In the genomic region with DNA sequence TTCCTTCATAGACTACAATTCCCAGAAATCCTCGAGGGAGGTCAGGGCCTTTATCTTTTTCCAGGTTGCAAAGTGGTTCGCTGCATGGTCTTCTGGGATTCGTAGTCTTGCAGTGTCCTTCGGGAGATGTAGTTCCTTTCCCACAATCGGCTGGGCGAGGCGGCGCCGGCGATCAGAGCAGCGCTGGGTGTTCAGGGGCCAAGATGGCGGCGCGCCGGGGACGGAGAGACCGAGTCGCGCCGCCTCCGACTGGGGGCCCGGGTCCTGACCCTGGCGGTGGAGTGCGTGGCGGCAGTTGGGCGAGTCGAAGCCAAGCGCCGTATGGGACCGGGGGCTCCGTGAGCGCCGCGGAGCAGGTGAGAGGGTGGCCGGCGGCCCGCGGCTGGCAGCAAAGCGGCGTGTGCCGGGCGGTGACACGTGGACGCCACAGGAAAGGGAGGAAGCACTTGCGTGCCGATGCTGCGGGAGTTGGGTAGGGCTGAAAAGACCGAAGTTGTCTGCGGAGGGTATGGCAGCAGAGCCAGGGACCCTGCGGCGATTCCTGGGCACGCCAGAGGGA, we compare ENCODE assay signal across 8 mouse cellular contexts. TPM values are rescaled to one million over a fixed set of nuclear protein-coding genes. Genes with fewer than 3 reads are reported as not detected.
DNase-seq lines count a peak whose midpoint lies in the region; ATAC-seq lines count a peak whose summit lies in the region.

No protein-coding gene starts in this region.

- peak overlapping the region; percentile 92 for H3K4me2 ChIP-seq in hindbrain, embryonic 14.5 days (replicated peaks)

- H3K9me3 ChIP-seq in hindbrain, embryonic 14.5 days (ENCODE audit: control insufficient read depth, low read length) = no peaks in the 10 kb centered on the region

- under 1% methylated on average over 52 of the region's 52 CpGs for WGBS in hindbrain, embryonic 14.5 days

- peak overlapping the region; percentile 96 for H3K4me3 ChIP-seq in hindbrain, embryonic 14.5 days (replicated peaks; ENCODE audit: low read length)

- H3K27me3 ChIP-seq in hindbrain, embryonic 14.5 days (ENCODE audit: control insufficient read depth, insufficient read depth, low read length) = no peaks in the 10 kb centered on the region

- peak overlapping the region; percentile 90 for H3K27ac ChIP-seq in hindbrain, embryonic 14.5 days

- peaks cover 13% of the 10 kb centered on the region for H3K4me1 ChIP-seq in hindbrain, embryonic 14.5 days (replicated peaks; ENCODE audit: control insufficient read depth, insufficient read depth, low read length)

- peak; percentile 99 for DNase-seq in R1 (ENCODE audit: low read depth, low spot score)
- peak; percentile 90 to 93 for DNase-seq in cerebellum, postnatal 25 days
- DNase-seq in frontal cortex, postnatal 25 days (ENCODE audit: low spot score in 2 of 2) = peak; percentile 79 to 88
- peak; percentile 96 for DNase-seq in hindbrain, embryonic 14.5 days (ENCODE audit: low spot score)
- DNase-seq in layer of hippocampus, postnatal 36 days = peak; percentile 90 to 92
- peak; percentile 98 for DNase-seq in lung, postnatal 36 days
- peak; percentile 99 for DNase-seq in retina, postnatal 1 day
- peak; percentile 87 to 91 for DNase-seq in urinary bladder, adult 18-20 months (ENCODE audit: low spot score in 2 of 2)

- 0 out of 2 replicates have a peak, but pooled peaks cover 1% of the 10 kb centered on the region for H3K36me3 ChIP-seq in hindbrain, embryonic 14.5 days (replicated peaks; ENCODE audit: control insufficient read depth, insufficient read depth)

- peak; percentile 96 for ATAC-seq in hindbrain, embryonic 14.5 days (ENCODE audit: low FRiP score)

- H3K9ac ChIP-seq in hindbrain, embryonic 14.5 days = peak overlapping the region; percentile 73

RNA-seq across cellular contexts. Expression of gene Ldb1, which starts 11.5 kb away (rescaled TPM):
- polyA plus RNA-seq in hindbrain, embryonic 14.5 days (2014; fragmentation: Nextera tagmentation; extraction: Ambion mirVana) = 92.2 and 95.4 TPM in 2 replicates
- total RNA-seq in layer of hippocampus, postnatal 36 days (2021) = 100 to 1,000 TPM; 107 to 114 TPM

RNA-seq across cellular contexts. Expression of gene Pprc1, which starts 11.8 kb away (rescaled TPM):
- polyA plus RNA-seq in hindbrain, embryonic 14.5 days (2014; fragmentation: Nextera tagmentation; extraction: Ambion mirVana) = 19.1 and 29.6 TPM in 2 replicates
- total RNA-seq in layer of hippocampus, postnatal 36 days (2021) = 10 to 100 TPM; 29.7 to 30.9 TPM

RNA-seq across cellular contexts. Expression of gene Nolc1, which starts 19.2 kb away (rescaled TPM):
- 58.1 and 63.2 TPM in 2 replicates for polyA plus RNA-seq in hindbrain, embryonic 14.5 days (2014; fragmentation: Nextera tagmentation; extraction: Ambion mirVana)
- 10 to 100 TPM; 46.3 to 49.3 TPM for total RNA-seq in layer of hippocampus, postnatal 36 days (2021)

RNA-seq across cellular contexts. Expression of gene Hps6, which starts 53.2 kb away (rescaled TPM):
- 2.9 and 3.1 TPM in 2 replicates for polyA plus RNA-seq in hindbrain, embryonic 14.5 days (2014; fragmentation: Nextera tagmentation; extraction: Ambion mirVana)
- 1 to 10 TPM; 5.7 to 7.3 TPM for total RNA-seq in layer of hippocampus, postnatal 36 days (2021)

RNA-seq across cellular contexts. Expression of gene Armh3, which starts 58.2 kb away (rescaled TPM):
- polyA plus RNA-seq in hindbrain, embryonic 14.5 days (2014; fragmentation: Nextera tagmentation; extraction: Ambion mirVana) = 17.7 and 18.7 TPM in 2 replicates
- total RNA-seq in layer of hippocampus, postnatal 36 days (2021) = 10 to 100 TPM; 20.3 to 22.4 TPM

Comparison
In these comparisons a context has a peak if more than half of its experiments do, and no peak if none do; other contexts are left out.
1. Peak in every context shown above with its lines: DNase-seq, ATAC-seq, H3K4me3 ChIP-seq and H3K27ac ChIP-seq.